Mouse (Mus musculus) forebrain, postnatal 0 days (tissue): ENCODE measurements around the gene Vps36. TPM values are rescaled to one million over a fixed set of nuclear protein-coding genes. Genes with fewer than 3 reads are reported as not detected.
A peak's percentile ranks its signal among the peaks of the same experiment; 100 is the strongest.

Experiments
- ATAC-seq: fragments of 200-750 bp; cut with Nextera tagmentation; 2 replicates; pipeline ENCODE4 v1.8.0; 2017; ENCODE audit warnings: mild to moderate bottlenecking, moderate library complexity
- DNase-seq: peaks from one replicate; pipeline ENCODE4 v3.0.0-alpha.2; 2015
- H3K27ac ChIP-seq: fragments of 300-500 bp; sonication (generic); 2 replicates; pipeline ENCODE4 v1.5.1; 2014; ENCODE audit warnings: low read depth, mild to moderate bottlenecking, antibody characterized with exemption, low read length, moderate library complexity, mixed read lengths
- H3K27me3 ChIP-seq: fragments of 300-500 bp; sonication (generic); 2 replicates; pipeline ENCODE4 v1.6.1; 2014; ENCODE audit warnings: mild to moderate bottlenecking, low read length, mixed read lengths; ENCODE audit not compliant: insufficient read depth
- H3K36me3 ChIP-seq: fragments of 300-500 bp; sonication (generic); 2 replicates; pipeline ENCODE4 v1.6.1; 2014; ENCODE audit warnings: mild to moderate bottlenecking, moderate library complexity; ENCODE audit not compliant: insufficient read depth
- H3K4me1 ChIP-seq: fragments of 300-500 bp; sonication (generic); 2 replicates; pipeline ENCODE4 v1.6.1; 2014; ENCODE audit warnings: antibody characterized with exemption; ENCODE audit not compliant: insufficient read depth
- H3K4me2 ChIP-seq: fragments of 300-500 bp; sonication (generic); 2 replicates; pipeline ENCODE4 v1.6.1; 2014; ENCODE audit warnings: low read depth, mild to moderate bottlenecking, moderate library complexity
- H3K4me3 ChIP-seq: fragments of 300-500 bp; sonication (generic); 2 replicates; pipeline ENCODE4 v1.5.1; 2014; ENCODE audit warnings: low read depth, low read length, mixed read lengths
- H3K9ac ChIP-seq: fragments of 300-500 bp; sonication (generic); 2 replicates; pipeline ENCODE4 v1.6.1; 2014; ENCODE audit warnings: mild to moderate bottlenecking
- H3K9me3 ChIP-seq: fragments of 300-500 bp; sonication (generic); 2 replicates; pipeline ENCODE4 v1.6.1; 2016; ENCODE audit warnings: low read length
- CTCF ChIP-seq: sonication (generic); IDR thresholded peaks from 2 replicates; pipeline ENCODE4 v1.5.1; 2016; ENCODE audit warnings: antibody characterized with exemption, control low read depth, low read depth
- WGBS: fragments of 180-500 bp; shearing (Covaris S2); extraction: QIAGEN DNeasy Blood & Tissue Kit; methylation state at CpG from one replicate; pipeline ENCODE4 v1.1.7; 2014; 5-methylcytosine and 5-hydroxymethylcytosine counted together
- polyA plus RNA-seq: library from polyadenylated mRNA; unstranded; fragments of >200 nt; fragmentation: Nextera tagmentation; extraction: Ambion mirVana; gene quantifications from 2 replicates; pipeline ENCODE4 v1.2.1, GENCODE M21; 2015
- total RNA-seq: library from RNA; depleted of rRNA; stranded (reverse); fragments of >200 nt; gene quantifications from 2 replicates; pipeline ENCODE4 v1.2.3, GENCODE M21; 2014

The Vps36 gene
- total and polyA plus RNA-seq, 2 experiments from 2014 or later, result 36.7 to 38.3 TPM

GRCm38 (mm10) chr8:22184884-22185283 lies 7.7 kb upstream of the Vps36 start:
- Histone ChIP-seq H3K27me3 (no peaks in the 10 kb centered on the region), H3K36me3 (no peaks in the 10 kb centered on the region), H3K9me3 (no peaks in the 10 kb centered on the region), H3K27ac (no peak overlapping the region), H3K9ac (peak overlapping the region; percentile 61; the same call in 1 of the 2 replicates), H3K4me1 (no peaks in the 10 kb centered on the region), H3K4me3 (peak overlapping the region; percentile 81), H3K4me2 (peak overlapping the region; percentile 69)
- DNase-seq (peak; percentile 31), ATAC-seq (peak; percentile 21)
- no peak for TF ChIP-seq CTCF
- WGBS, result 0% methylated on average over 3 of the region's 3 CpGs

GRCm38 (mm10) chr8:22185431-22186397 lies 6.9 kb upstream of the Vps36 start, which contains the start of gene Ckap2:
Gene Ckap2, minus strand, starts transcription at chr8:22185819.
- peak; percentile 93 for DNase-seq
- Histone ChIP-seq H3K27ac (peak within 1 kb of the TSS; percentile 74), H3K27me3 (no peaks in the 10 kb centered on the region), H3K36me3 (no peaks in the 10 kb centered on the region), H3K4me1 (no peaks in the 10 kb centered on the region), H3K4me3 (peak within 1 kb of the TSS; percentile 81), H3K4me2 (peak within 1 kb of the TSS; percentile 69), H3K9ac (peak within 1 kb of the TSS; percentile 61), H3K9me3 (no peaks in the 10 kb centered on the region)
- ATAC-seq, result peak; percentile 99
- no peak for TF ChIP-seq CTCF
- WGBS, result 4% methylated on average over 63 of the region's 63 CpGs

- DNase-seq (peak; percentile 67), ATAC-seq (peak; percentile 3; the same call in 1 of the 2 replicates)
- Histone ChIP-seq H3K27me3 (no peaks in the 10 kb centered on the region), H3K27ac (peak overlapping the region; percentile 92), H3K36me3 (no peaks in the 10 kb centered on the region), H3K4me3 (peak overlapping the region; percentile 97), H3K4me2 (peak overlapping the region; percentile 61), H3K9ac (peak overlapping the region; percentile 89), H3K9me3 (no peaks in the 10 kb centered on the region), H3K4me1 (peaks cover 11% of the 10 kb centered on the region; the same call in 1 of the 2 replicates)
- 12% methylated on average over 12 of the region's 12 CpGs for WGBS
- no peak for TF ChIP-seq CTCF
These were observed 912 bp downstream of the Vps36 start for GRCm38 (mm10) chr8:22193432-22194010.

- WGBS, result 83% methylated on average over 6 of the region's 6 CpGs
- Histone ChIP-seq H3K27ac (no peak overlapping the region), H3K36me3 (peaks cover 14% of the 10 kb centered on the region), H3K4me3 (no peak overlapping the region), H3K9me3 (no peaks in the 10 kb centered on the region), H3K9ac (no peak overlapping the region), H3K27me3 (no peaks in the 10 kb centered on the region), H3K4me2 (no peak overlapping the region), H3K4me1 (peaks cover 11% of the 10 kb centered on the region; the same call in 1 of the 2 replicates)
- ATAC-seq, result peak; percentile 12; the same call in 1 of the 2 replicates
- DNase-seq, result no peak
- TF ChIP-seq CTCF, result no peak
These were observed 5.3 kb downstream of the Vps36 start for GRCm38 (mm10) chr8:22197914-22198313.

GRCm38 (mm10) chr8:22199481-22199880 lies 6.9 kb downstream of the Vps36 start:
- WGBS, result 97% methylated on average over 8 of the region's 8 CpGs
- TF ChIP-seq CTCF, result no peak
- H3K9me3 ChIP-seq, result no peaks in the 10 kb centered on the region
- ATAC-seq, result no peak
- no peak overlapping the region for H3K4me2 ChIP-seq
- H3K4me3 ChIP-seq, result no peak overlapping the region
- H3K27ac ChIP-seq, result no peak overlapping the region
- no peaks in the 10 kb centered on the region for H3K27me3 ChIP-seq
- H3K36me3 ChIP-seq, result peaks cover 14% of the 10 kb centered on the region
- no peak overlapping the region for H3K9ac ChIP-seq
- no peak for DNase-seq
- H3K4me1 ChIP-seq, result peaks cover under 1% of the 10 kb centered on the region; the same call in 1 of the 2 replicates

- ATAC-seq (no peak), DNase-seq (no peak)
- Histone ChIP-seq H3K4me2 (no peak overlapping the region), H3K4me3 (no peak overlapping the region), H3K9me3 (no peaks in the 10 kb centered on the region), H3K4me1 (no peaks in the 10 kb centered on the region), H3K9ac (no peak overlapping the region), H3K36me3 (peaks cover 24% of the 10 kb centered on the region), H3K27ac (no peak overlapping the region), H3K27me3 (no peaks in the 10 kb centered on the region)
- WGBS, result 77% methylated on average over 4 of the region's 4 CpGs
- TF ChIP-seq CTCF, result no peak
These were observed 14.9 kb downstream of the Vps36 start for GRCm38 (mm10) chr8:22207535-22207934.
